Mouse (Mus musculus): ENCODE measurements at regions not wholly inside any gene's neighbourhood (a gene's known extent, or its start where the extent isn't known, plus 50 kb on each side); places are given as distances from the start of the nearest gene placed in this dataset.

- no peak for TF ChIP-seq POLR2A (IDR thresholded peaks at IDR 0.05; ENCODE audit: low read depth, low read length)
- TF ChIP-seq CTCF (IDR thresholded peaks at IDR 0.05; ENCODE audit: extremely low read depth, insufficient read length, insufficient replicate concordance, low read depth, low read length), result no peak
These were observed 56.3 kb upstream of the Gm21915 start for GRCm38 (mm10) chr9:40614071-40614470.
